Mouse (Mus musculus) cerebellum, adult 2 months (tissue): ENCODE data around the gene Ssh1. TPM values are rescaled to one million over a fixed set of nuclear protein-coding genes. Genes with fewer than 3 reads are reported as not detected.

Source experiments
- DNase-seq, 2 experiments: peaks; one replicate each; pipeline ENCODE4 v3.0.0; 2021
- H3K27ac ChIP-seq: fragments of 200-500 bp; 2 replicates; pipeline ENCODE4 v1.5.1; 2012; ENCODE audit warnings: low read length, control low read depth, inconsistent platforms; ENCODE audit not compliant: insufficient read depth
- H3K27me3 ChIP-seq: fragments of 200-500 bp; 2 replicates; pipeline ENCODE4 v1.6.1; 2012; ENCODE audit warnings: inconsistent platforms, mild to moderate bottlenecking, low read length, moderate library complexity; ENCODE audit not compliant: control insufficient read depth, insufficient read depth
- H3K4me1 ChIP-seq: fragments of 200-500 bp; 2 replicates; pipeline ENCODE4 v1.6.1; 2011; ENCODE audit warnings: low read length; ENCODE audit not compliant: control insufficient read depth, insufficient read depth
- H3K4me3 ChIP-seq: fragments of 200-500 bp; replicated peaks from 2 replicates; pipeline ENCODE3; 2011; ENCODE audit warnings: mild to moderate bottlenecking, low read depth, low read length, control low read depth; ENCODE audit not compliant: insufficient read depth
- CTCF ChIP-seq: fragments of 200-500 bp; IDR thresholded peaks from 2 replicates; pipeline ENCODE4 v1.5.1; 2011; ENCODE audit warnings: low read depth, mild to moderate bottlenecking, control low read depth, low read length, moderate library complexity, borderline replicate concordance; ENCODE audit not compliant: insufficient read depth
- POLR2A ChIP-seq: fragments of 200-500 bp; IDR thresholded peaks from 2 replicates; pipeline ENCODE4 v1.6.1; 2011; ENCODE audit warnings: low read length, control low read depth, borderline replicate concordance; ENCODE audit not compliant: insufficient read depth
- WGBS: fragments of 180-500 bp; shearing (Covaris S2); methylation state at CpG from one replicate; pipeline ENCODE4 v1.1.7; 2018; 5-methylcytosine and 5-hydroxymethylcytosine counted together
- polyA plus RNA-seq: library from polyadenylated mRNA; depleted of rRNA; stranded (reverse); fragments of >200 nt; gene quantifications from 2 replicates; pipeline ENCODE4 v1.2.3, GENCODE M21; 2012

The Ssh1 gene
- polyA plus RNA-seq, 1 experiment = 16.7 TPM

GRCm38 (mm10) chr5:113902017-113902416 is 91.7 kb downstream of the Ssh1 start:
- Histone ChIP-seq H3K4me1 (peaks cover 18% of the 10 kb centered on the region), H3K27ac (no peak overlapping the region), H3K27me3 (no peaks in the 10 kb centered on the region), H3K4me3 (no peak overlapping the region)
- TF ChIP-seq CTCF (no peak), POLR2A (no peak)
- 21% methylated on average over 6 of the region's 6 CpGs for WGBS
- peak; percentile 35 to 44 for DNase-seq

- H3K27me3 ChIP-seq = no peaks in the 10 kb centered on the region
- TF ChIP-seq CTCF = no peak
- no peak for TF ChIP-seq POLR2A
- no peak overlapping the region for H3K27ac ChIP-seq
- no peak for DNase-seq
- peaks cover 18% of the 10 kb centered on the region for H3K4me1 ChIP-seq
- 52% methylated on average over 8 of the region's 8 CpGs for WGBS
- H3K4me3 ChIP-seq = no peak overlapping the region
These were observed 92.6 kb downstream of the Ssh1 start for GRCm38 (mm10) chr5:113901074-113901571.

GRCm38 (mm10) chr5:113899543-113899942 is 94.2 kb downstream of the Ssh1 start:
- Histone ChIP-seq H3K4me1 (peaks cover 18% of the 10 kb centered on the region), H3K27ac (no peak overlapping the region), H3K4me3 (no peak overlapping the region), H3K27me3 (no peaks in the 10 kb centered on the region)
- 78% methylated on average over 12 of the region's 12 CpGs for WGBS
- DNase-seq = no peak
- no peak for TF ChIP-seq POLR2A
- no peak for TF ChIP-seq CTCF

- no peak for DNase-seq
- 53% methylated on average over 7 of the region's 7 CpGs for WGBS
- Histone ChIP-seq H3K4me1 (peaks cover 16% of the 10 kb centered on the region), H3K4me3 (no peak overlapping the region), H3K27ac (no peak overlapping the region), H3K27me3 (no peaks in the 10 kb centered on the region)
- TF ChIP-seq CTCF (no peak), POLR2A (no peak)
These were observed 101.7 kb downstream of the Ssh1 start for GRCm38 (mm10) chr5:113892005-113892404.

- Histone ChIP-seq H3K27me3 (no peaks in the 10 kb centered on the region), H3K4me3 (no peak overlapping the region), H3K4me1 (peaks cover 16% of the 10 kb centered on the region), H3K27ac (no peak overlapping the region)
- WGBS = 83% methylated on average over 18 of the region's 18 CpGs
- TF ChIP-seq POLR2A (no peak), CTCF (no peak)
- DNase-seq = no peak
These were observed 102.8 kb downstream of the Ssh1 start for GRCm38 (mm10) chr5:113890874-113891273.

GRCm38 (mm10) chr5:113889912-113890311 is 103.8 kb downstream of the Ssh1 start:
- DNase-seq = no peak
- Histone ChIP-seq H3K27me3 (no peaks in the 10 kb centered on the region), H3K4me1 (peaks cover 16% of the 10 kb centered on the region), H3K4me3 (no peak overlapping the region), H3K27ac (no peak overlapping the region)
- WGBS = 54% methylated on average over 4 of the region's 4 CpGs
- TF ChIP-seq POLR2A (no peak), CTCF (no peak)

- 13% methylated on average over 19 of the region's 19 CpGs for WGBS
- H3K4me3 ChIP-seq = no peak overlapping the region
- DNase-seq = no peak
- H3K4me1 ChIP-seq = peaks cover 16% of the 10 kb centered on the region
- H3K27ac ChIP-seq = no peak overlapping the region
- no peaks in the 10 kb centered on the region for H3K27me3 ChIP-seq
- TF ChIP-seq POLR2A (no peak), CTCF (no peak)
These were observed 104.3 kb downstream of the Ssh1 start for GRCm38 (mm10) chr5:113889181-113889906.

- DNase-seq = no peak
- 95% methylated on average over 5 of the region's 5 CpGs for WGBS
- peaks cover 15% of the 10 kb centered on the region for H3K4me1 ChIP-seq
- no peak overlapping the region for H3K27ac ChIP-seq
- H3K27me3 ChIP-seq = no peaks in the 10 kb centered on the region
- no peak for TF ChIP-seq POLR2A
- no peak overlapping the region for H3K4me3 ChIP-seq
These were observed 105.4 kb downstream of the Ssh1 start for GRCm38 (mm10) chr5:113888186-113888795.
